Mouse (Mus musculus): ENCODE measurements around the gene Fbf1. TPM values are rescaled to one million over a fixed set of nuclear protein-coding genes. Genes with fewer than 3 reads are reported as not detected.
A peak's percentile ranks its signal among the peaks of the same experiment; 100 is the strongest.

Fbf1 gene
- total and polyA plus RNA-seq, 2 experiments from 2014 or later: 35.3 to 68.1 TPM

DNA sequence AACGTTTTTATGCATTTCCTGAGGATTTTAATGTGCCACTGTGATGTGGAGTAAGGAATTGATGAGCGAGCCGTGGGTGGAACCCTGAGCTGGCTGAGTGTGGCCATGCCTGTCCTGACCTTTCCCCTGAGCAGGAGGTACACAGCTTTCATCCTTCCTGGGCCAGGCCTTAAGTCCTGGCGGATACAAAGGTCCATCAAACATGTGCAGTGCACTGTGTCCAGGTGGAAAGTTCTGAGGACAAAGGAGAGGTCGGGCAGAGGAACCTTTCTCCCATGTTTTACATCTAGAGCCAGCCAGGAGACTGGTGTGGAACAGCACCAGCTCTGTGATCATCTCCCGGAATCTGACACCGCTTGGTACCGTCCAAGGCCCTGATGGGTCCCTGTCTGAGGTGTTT lies 41.3 kb upstream of the Fbf1 start:
- Histone ChIP-seq H3K27ac (no peak overlapping the region), H3K27me3 (ENCODE audit: insufficient read depth, low read length) (no peaks in the 10 kb centered on the region), H3K4me1 (ENCODE audit: insufficient read depth, low read length) (no peaks in the 10 kb centered on the region), H3K4me2 (ENCODE audit: low read depth, low read length) (no peak overlapping the region), H3K9ac (replicated peaks; ENCODE audit: low read length) (no peak overlapping the region), H3K36me3 (ENCODE audit: insufficient read depth, low read length) (peaks cover 6% of the 10 kb centered on the region; the same call in 1 of the 2 replicates), H3K9me3 (ENCODE audit: low read length) (no peaks in the 10 kb centered on the region), H3K4me3 (ENCODE audit: low read length) (no peak overlapping the region)
- WGBS: 78% methylated on average over 8 of the region's 8 CpGs
- ATAC-seq: no peak
- TF ChIP-seq CTCF (IDR thresholded peaks at IDR 0.05; ENCODE audit: low read depth): no peak
- DNase-seq (ENCODE audit: low spot score): no peak

DNA sequence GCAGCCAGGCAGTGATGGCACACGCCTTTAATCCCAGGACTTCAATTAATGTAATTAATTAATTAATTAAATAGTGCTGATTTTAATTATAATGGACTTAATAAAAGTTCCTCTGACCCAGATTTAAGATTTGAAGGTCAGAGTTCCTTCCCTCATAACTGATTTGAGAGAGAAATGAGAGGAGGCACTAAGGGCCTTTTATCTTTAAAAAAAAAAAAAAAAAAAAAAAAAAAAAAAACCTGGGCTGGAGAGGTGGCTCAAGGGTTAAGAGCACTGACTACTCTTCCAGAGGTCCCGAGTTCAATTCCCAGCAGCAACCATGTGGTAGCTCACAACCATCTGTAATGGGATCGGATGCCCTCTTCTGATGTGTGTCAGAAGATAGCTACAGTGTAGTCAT lies 40.7 kb upstream of the Fbf1 start:
- Histone ChIP-seq H3K4me3 (ENCODE audit: low read length) (no peak overlapping the region), H3K27ac (no peak overlapping the region), H3K9ac (replicated peaks; ENCODE audit: low read length) (no peak overlapping the region), H3K36me3 (ENCODE audit: insufficient read depth, low read length) (peaks cover 6% of the 10 kb centered on the region; the same call in 1 of the 2 replicates), H3K4me2 (ENCODE audit: low read depth, low read length) (no peak overlapping the region), H3K9me3 (ENCODE audit: low read length) (no peaks in the 10 kb centered on the region), H3K27me3 (ENCODE audit: insufficient read depth, low read length) (no peaks in the 10 kb centered on the region), H3K4me1 (ENCODE audit: insufficient read depth, low read length) (no peaks in the 10 kb centered on the region)
- no peak for ATAC-seq
- DNase-seq (ENCODE audit: low spot score): no peak
- 90% methylated on average over 3 of the region's 3 CpGs for WGBS
- TF ChIP-seq CTCF (IDR thresholded peaks at IDR 0.05; ENCODE audit: low read depth): no peak

DNA sequence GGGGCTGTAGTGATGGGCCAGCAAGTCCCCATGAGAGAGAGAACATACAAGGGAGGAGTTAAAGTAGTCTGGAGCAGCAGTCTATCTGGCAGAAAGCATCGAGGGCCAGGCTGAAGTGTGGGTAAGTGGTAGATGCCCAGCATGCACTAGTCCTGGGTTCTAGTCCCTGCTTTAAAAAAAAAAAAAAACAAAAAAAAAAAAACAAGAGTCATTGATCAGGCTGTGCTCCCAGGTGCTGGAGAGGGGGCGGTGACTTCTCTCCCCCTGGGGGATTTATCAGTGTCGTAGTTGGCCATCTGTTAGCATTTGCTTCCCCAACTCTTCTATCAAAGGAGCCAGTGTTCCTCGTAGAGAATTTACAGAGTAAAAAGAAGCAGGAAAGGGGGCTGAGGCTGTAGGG lies 38.7 kb upstream of the Fbf1 start:
- H3K4me1 ChIP-seq (ENCODE audit: insufficient read depth, low read length): no peaks in the 10 kb centered on the region
- DNase-seq (ENCODE audit: low spot score): no peak
- H3K9me3 ChIP-seq (ENCODE audit: low read length): no peaks in the 10 kb centered on the region
- no peak overlapping the region for H3K4me3 ChIP-seq (ENCODE audit: low read length)
- H3K36me3 ChIP-seq (ENCODE audit: insufficient read depth, low read length): peaks cover 6% of the 10 kb centered on the region; the same call in 1 of the 2 replicates
- H3K9ac ChIP-seq (replicated peaks; ENCODE audit: low read length): no peak overlapping the region
- WGBS: 67% methylated on average over 4 of the region's 4 CpGs
- no peak for TF ChIP-seq CTCF (IDR thresholded peaks at IDR 0.05; ENCODE audit: low read depth)
- H3K4me2 ChIP-seq (ENCODE audit: low read depth, low read length): no peak overlapping the region
- no peak overlapping the region for H3K27ac ChIP-seq
- ATAC-seq: no peak
- H3K27me3 ChIP-seq (ENCODE audit: insufficient read depth, low read length): no peaks in the 10 kb centered on the region

DNA sequence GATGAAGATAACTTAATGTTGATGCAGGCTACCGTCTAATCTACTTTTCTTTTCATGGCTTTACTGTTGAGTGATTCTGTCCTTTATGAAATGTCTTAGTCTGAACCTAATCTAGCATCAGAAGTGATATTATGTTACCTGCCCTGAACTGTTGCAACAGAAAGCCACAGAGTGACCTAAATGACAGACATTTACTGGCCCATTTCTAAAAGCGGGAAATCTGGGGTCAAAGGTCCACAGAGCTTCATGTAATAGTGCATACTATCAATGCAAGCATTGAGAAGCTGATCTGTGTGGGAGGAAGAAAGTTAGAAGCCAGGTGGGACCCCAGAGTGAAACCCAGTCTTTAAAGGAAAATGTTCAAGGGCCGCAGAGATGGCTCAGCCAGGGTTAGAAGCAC lies 35.2 kb upstream of the Fbf1 start:
- WGBS: 93% methylated on average over 3 of the region's 3 CpGs
- no peak overlapping the region for H3K27ac ChIP-seq
- H3K4me2 ChIP-seq (ENCODE audit: low read depth, low read length): no peak overlapping the region
- H3K9me3 ChIP-seq (ENCODE audit: low read length): no peaks in the 10 kb centered on the region
- H3K9ac ChIP-seq (replicated peaks; ENCODE audit: low read length): no peak overlapping the region
- H3K36me3 ChIP-seq (ENCODE audit: insufficient read depth, low read length): peaks cover 6% of the 10 kb centered on the region; the same call in 1 of the 2 replicates
- H3K4me1 ChIP-seq (ENCODE audit: insufficient read depth, low read length): no peaks in the 10 kb centered on the region
- no peak for DNase-seq (ENCODE audit: low spot score)
- no peaks in the 10 kb centered on the region for H3K27me3 ChIP-seq (ENCODE audit: insufficient read depth, low read length)
- no peak for TF ChIP-seq CTCF (IDR thresholded peaks at IDR 0.05; ENCODE audit: low read depth)
- no peak for ATAC-seq
- no peak overlapping the region for H3K4me3 ChIP-seq (ENCODE audit: low read length)

DNA sequence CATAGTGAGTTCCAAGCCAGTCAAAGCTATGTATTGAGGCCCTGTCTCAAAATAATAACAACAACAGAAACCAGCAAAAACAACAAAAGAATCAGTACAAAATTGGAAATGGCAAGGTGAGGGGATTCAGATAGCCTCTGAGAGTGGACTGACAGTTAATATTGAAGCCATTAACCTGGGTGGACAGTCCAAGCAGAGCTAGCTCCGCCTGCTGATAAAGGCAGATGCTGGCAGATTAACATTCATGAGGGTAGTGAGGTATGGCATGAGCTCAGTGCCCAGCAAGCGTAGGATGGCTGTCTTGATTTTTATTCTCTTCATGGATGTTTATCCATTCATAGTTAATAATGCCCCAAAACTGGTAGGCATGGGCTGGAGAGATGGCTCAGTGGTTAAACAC lies 33.2 kb upstream of the Fbf1 start:
- 92% methylated on average over 2 of the region's 2 CpGs for WGBS
- Histone ChIP-seq H3K36me3 (ENCODE audit: insufficient read depth, low read length) (peaks cover 7% of the 10 kb centered on the region; the same call in 1 of the 2 replicates), H3K27ac (no peak overlapping the region), H3K9ac (replicated peaks; ENCODE audit: low read length) (no peak overlapping the region), H3K4me3 (ENCODE audit: low read length) (no peak overlapping the region), H3K9me3 (ENCODE audit: low read length) (no peaks in the 10 kb centered on the region), H3K27me3 (ENCODE audit: insufficient read depth, low read length) (no peaks in the 10 kb centered on the region), H3K4me2 (ENCODE audit: low read depth, low read length) (no peak overlapping the region), H3K4me1 (ENCODE audit: insufficient read depth, low read length) (peaks cover 5% of the 10 kb centered on the region; the same call in 1 of the 2 replicates)
- no peak for DNase-seq (ENCODE audit: low spot score)
- no peak for TF ChIP-seq CTCF (IDR thresholded peaks at IDR 0.05; ENCODE audit: low read depth)
- ATAC-seq: no peak

DNA sequence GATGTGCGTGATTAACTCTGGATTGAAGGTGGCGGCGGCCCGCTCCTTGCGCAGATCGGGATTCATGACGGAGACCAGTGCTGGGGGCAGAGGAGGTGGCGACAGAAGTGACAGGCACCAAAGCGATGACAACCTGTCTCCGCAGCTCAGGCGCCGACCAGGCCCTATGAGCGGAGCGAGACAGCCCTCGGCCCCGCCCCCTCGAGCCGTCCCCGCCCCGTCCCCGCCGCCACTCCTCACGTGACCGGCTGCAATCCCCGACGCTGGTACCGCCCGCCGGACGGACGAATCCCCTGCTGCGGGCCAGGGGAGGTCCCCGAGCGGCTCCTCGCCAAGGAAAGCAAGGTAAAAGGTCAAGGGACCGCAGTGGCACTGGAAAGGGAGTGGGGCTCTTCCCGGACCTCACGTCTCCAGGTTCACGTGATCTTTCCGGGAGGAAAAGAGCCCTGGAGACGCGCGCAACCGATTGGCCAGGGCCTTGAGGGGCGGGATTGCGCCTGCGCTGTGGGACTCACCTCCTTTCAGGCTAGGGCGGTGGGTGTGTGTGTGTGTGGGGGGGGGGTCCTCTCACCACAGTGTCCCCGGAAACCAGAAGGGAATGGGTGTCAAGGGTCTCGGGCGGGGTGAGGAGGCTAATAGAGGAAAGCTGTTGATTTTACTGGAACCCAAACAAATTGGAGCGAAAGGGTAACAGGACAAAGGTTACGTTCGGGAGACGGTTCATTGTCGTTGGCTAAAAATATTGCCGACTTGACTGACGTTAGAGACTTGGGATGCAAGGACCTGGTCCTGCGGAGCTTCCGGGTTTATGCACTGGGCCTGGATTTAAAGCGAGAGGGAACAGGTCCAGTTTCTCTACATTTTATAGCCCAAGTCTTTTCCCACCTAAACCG lies 30.9 kb upstream of the Fbf1 start, which contains the start of the genes Ten1 and Acox1:
TSS of gene Ten1 (plus strand) at position 217 of the 893 bp plus-strand sequence.
TSS of gene Acox1 (minus strand) at position 407 of the 893 bp plus-strand sequence.
- Histone ChIP-seq H3K27ac (peak within 1 kb of the TSS; percentile 96), H3K36me3 (ENCODE audit: insufficient read depth, low read length) (0 out of 2 replicates have a peak, but pooled peaks cover 7% of the 10 kb centered on the region), H3K4me2 (ENCODE audit: low read depth, low read length) (peak within 1 kb of the TSS; percentile 67), H3K9ac (replicated peaks; ENCODE audit: low read length) (peak within 1 kb of the TSS; percentile 77), H3K4me1 (ENCODE audit: insufficient read depth, low read length) (peaks cover 5% of the 10 kb centered on the region; the same call in 1 of the 2 replicates), H3K9me3 (ENCODE audit: low read length) (no peaks in the 10 kb centered on the region), H3K4me3 (ENCODE audit: low read length) (peak within 1 kb of the TSS; percentile 65), H3K27me3 (ENCODE audit: insufficient read depth, low read length) (no peaks in the 10 kb centered on the region)
- WGBS: under 1% methylated on average over 61 of the region's 62 CpGs
- peak; percentile 99 for ATAC-seq
- peak; percentile 98 for DNase-seq (ENCODE audit: low spot score)
- TF ChIP-seq CTCF (IDR thresholded peaks at IDR 0.05; ENCODE audit: low read depth): no peak

Data from hindbrain, postnatal 0 days (tissue).